Mouse (Mus musculus) cerebellum, adult 11 months (tissue): ENCODE measurements around the gene Olfr488.
"Not testable (repeated sequence)": the region's sequence is repeated elsewhere in the genome, so short reads cannot be mapped to it uniquely, and the experiment has no call there.

Source experiments
- DNase-seq: peaks from one replicate; pipeline ENCODE4 v3.0.0; 2022

The Olfr488 gene

GRCm38 (mm10) chr7:108258247-108258646, at the start of gene Olfr488:
Olfr488 (minus strand) TSS chr7:108258347.
- no peak for DNase-seq

- DNase-seq, result no peak
These were observed 30.7 kb upstream of the Olfr488 start, which contains the start of gene Olfr490 for GRCm38 (mm10) chr7:108288834-108289233. Olfr490 (minus strand) TSS chr7:108288934.

- DNase-seq, result no peak
These were observed 24.6 kb downstream of the Olfr488 start for GRCm38 (mm10) chr7:108233551-108233950.

- not testable (repeated sequence) for DNase-seq
These were observed 43.6 kb downstream of the Olfr488 start, which contains the start of gene Olfr487 for GRCm38 (mm10) chr7:108214536-108214935. Olfr487 (minus strand) TSS chr7:108214636.
